Mouse (Mus musculus) lung, postnatal 0 days (tissue): ENCODE data around the gene C2. TPM values are rescaled to one million over a fixed set of nuclear protein-coding genes. Genes with fewer than 3 reads are reported as not detected.
A peak's percentile ranks its signal among the peaks of the same experiment; 100 is the strongest.

Source experiments
- ATAC-seq: fragments of 200-750 bp; cut with Nextera tagmentation; 2 replicates; pipeline ENCODE4 v1.8.0; 2017; ENCODE audit warnings: moderate library complexity
- DNase-seq: peaks from one replicate; pipeline ENCODE4 v3.0.0-alpha.2; 2016; ENCODE audit warnings: low spot score
- H3K27ac ChIP-seq: fragments of 300-500 bp; sonication (generic); 2 replicates; pipeline ENCODE4 v1.5.1; 2014; ENCODE audit warnings: antibody characterized with exemption, mild to moderate bottlenecking, low read length, mixed read lengths
- H3K27me3 ChIP-seq: fragments of 300-500 bp; sonication (generic); replicated peaks from 2 replicates; pipeline ENCODE4 v1.6.1; 2014; ENCODE audit warnings: low read length, mixed read lengths; ENCODE audit not compliant: insufficient read depth
- H3K36me3 ChIP-seq: fragments of 300-500 bp; sonication (generic); 2 replicates; pipeline ENCODE4 v1.6.1; 2014; ENCODE audit warnings: low read length, mixed read lengths; ENCODE audit not compliant: insufficient read depth
- H3K4me1 ChIP-seq: fragments of 300-500 bp; sonication (generic); 2 replicates; pipeline ENCODE4 v1.6.1; 2014; ENCODE audit warnings: antibody characterized with exemption, low read depth, low read length, mixed read lengths; ENCODE audit not compliant: insufficient read depth
- H3K4me2 ChIP-seq: fragments of 300-500 bp; sonication (generic); replicated peaks from 2 replicates; pipeline ENCODE4 v1.6.1; 2014; ENCODE audit warnings: low read depth, mild to moderate bottlenecking, low read length, moderate library complexity, mixed read lengths
- H3K4me3 ChIP-seq: fragments of 300-500 bp; sonication (generic); 2 replicates; pipeline ENCODE4 v1.5.1; 2014; ENCODE audit warnings: low read depth, low read length
- H3K9ac ChIP-seq: fragments of 300-500 bp; sonication (generic); replicated peaks from 2 replicates; pipeline ENCODE4 v1.6.1; 2014; ENCODE audit warnings: low read depth, mild to moderate bottlenecking
- H3K9me3 ChIP-seq: fragments of 300-500 bp; sonication (generic); 2 replicates; pipeline ENCODE4 v1.6.1; 2016; ENCODE audit warnings: low read length, mixed read lengths
- CTCF ChIP-seq: IDR thresholded peaks from 2 replicates; pipeline ENCODE4 v1.5.1; 2016; ENCODE audit warnings: antibody characterized with exemption, mild to moderate bottlenecking
- EP300 ChIP-seq: IDR thresholded peaks from 2 replicates; pipeline ENCODE4 v1.6.1; 2016; ENCODE audit warnings: antibody characterized with exemption, mild to moderate bottlenecking, control low read depth
- WGBS: fragments of 180-500 bp; shearing (Covaris S2); extraction: QIAGEN DNeasy Blood & Tissue Kit; methylation state at CpG from one replicate; pipeline ENCODE4 v1.1.7; 2014; 5-methylcytosine and 5-hydroxymethylcytosine counted together
- polyA plus RNA-seq: library from polyadenylated mRNA; unstranded; fragments of >200 nt; fragmentation: Nextera tagmentation; extraction: Ambion mirVana; gene quantifications from 2 replicates; pipeline ENCODE4 v1.2.1, GENCODE M21; 2015

C2 gene
- polyA plus RNA-seq, 1 experiment from 2014 or later: 11.7 TPM

- Histone ChIP-seq H3K9ac (no peak overlapping the region), H3K9me3 (no peaks in the 10 kb centered on the region), H3K27me3 (no peaks in the 10 kb centered on the region), H3K27ac (no peak overlapping the region), H3K4me1 (no peaks in the 10 kb centered on the region), H3K4me2 (no peak overlapping the region), H3K36me3 (no peaks in the 10 kb centered on the region), H3K4me3 (no peak overlapping the region)
- WGBS: 69% methylated on average over 3 of the region's 3 CpGs
- TF ChIP-seq CTCF (no peak), EP300 (no peak)
- ATAC-seq (no peak), DNase-seq (no peak)
These were observed 12.4 kb downstream of the C2 start for GRCm38 (mm10) chr17:34885615-34886014.

GRCm38 (mm10) chr17:34884704-34885103 is 13.4 kb downstream of the C2 start:
- no peaks in the 10 kb centered on the region for H3K9me3 ChIP-seq
- no peak overlapping the region for H3K4me2 ChIP-seq
- 86% methylated on average over 6 of the region's 6 CpGs for WGBS
- ATAC-seq (no peak), DNase-seq (no peak)
- TF ChIP-seq CTCF (no peak), EP300 (no peak)
- no peaks in the 10 kb centered on the region for H3K4me1 ChIP-seq
- H3K4me3 ChIP-seq: no peak overlapping the region
- H3K27me3 ChIP-seq: no peaks in the 10 kb centered on the region
- no peaks in the 10 kb centered on the region for H3K36me3 ChIP-seq
- no peak overlapping the region for H3K27ac ChIP-seq
- H3K9ac ChIP-seq: no peak overlapping the region

DNA sequence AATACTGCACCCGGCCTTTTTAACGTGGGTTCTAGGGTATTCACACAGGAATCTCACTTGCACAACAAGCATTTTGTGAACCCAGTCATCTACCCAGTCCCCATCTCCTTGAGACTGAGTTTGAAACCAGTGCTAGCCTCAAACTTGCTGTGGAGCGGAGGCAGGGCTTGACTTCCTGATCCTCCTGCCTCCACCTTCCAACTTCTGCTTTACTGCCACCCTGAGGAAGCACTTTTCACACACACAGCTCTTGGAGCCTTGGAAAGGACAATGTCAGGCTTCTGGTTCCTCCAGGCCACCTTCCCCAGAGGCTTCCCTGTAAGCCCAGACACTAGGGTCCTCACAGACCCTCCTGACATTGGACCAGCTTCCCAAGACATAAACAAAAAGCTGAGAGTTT is 14.7 kb downstream of the C2 start:
- no peaks in the 10 kb centered on the region for H3K36me3 ChIP-seq
- no peak overlapping the region for H3K4me2 ChIP-seq
- no peak overlapping the region for H3K4me3 ChIP-seq
- H3K9ac ChIP-seq: no peak overlapping the region
- no peaks in the 10 kb centered on the region for H3K4me1 ChIP-seq
- H3K9me3 ChIP-seq: no peaks in the 10 kb centered on the region
- TF ChIP-seq EP300 (no peak), CTCF (peak; percentile 29)
- no peak for DNase-seq
- no peaks in the 10 kb centered on the region for H3K27me3 ChIP-seq
- no peak overlapping the region for H3K27ac ChIP-seq
- ATAC-seq: no peak
- 72% methylated on average over 3 of the region's 3 CpGs for WGBS

- H3K9me3 ChIP-seq: no peaks in the 10 kb centered on the region
- H3K36me3 ChIP-seq: no peaks in the 10 kb centered on the region
- H3K4me1 ChIP-seq: no peaks in the 10 kb centered on the region
- WGBS: 7% methylated on average over 15 of the region's 15 CpGs
- H3K27ac ChIP-seq: no peak within 1 kb of the TSS
- no peak for DNase-seq
- no peak within 1 kb of the TSS for H3K9ac ChIP-seq
- no peak for ATAC-seq
- H3K4me3 ChIP-seq: no peak within 1 kb of the TSS
- H3K4me2 ChIP-seq: peak within 1 kb of the TSS; percentile 36
- H3K27me3 ChIP-seq: no peaks in the 10 kb centered on the region
- TF ChIP-seq EP300: no peak
These were observed 16.3 kb downstream of the C2 start, which contains the start of gene Gm20547 for GRCm38 (mm10) chr17:34881683-34882310. TSS of gene Gm20547 (minus strand) at chr17:34882042.

DNA sequence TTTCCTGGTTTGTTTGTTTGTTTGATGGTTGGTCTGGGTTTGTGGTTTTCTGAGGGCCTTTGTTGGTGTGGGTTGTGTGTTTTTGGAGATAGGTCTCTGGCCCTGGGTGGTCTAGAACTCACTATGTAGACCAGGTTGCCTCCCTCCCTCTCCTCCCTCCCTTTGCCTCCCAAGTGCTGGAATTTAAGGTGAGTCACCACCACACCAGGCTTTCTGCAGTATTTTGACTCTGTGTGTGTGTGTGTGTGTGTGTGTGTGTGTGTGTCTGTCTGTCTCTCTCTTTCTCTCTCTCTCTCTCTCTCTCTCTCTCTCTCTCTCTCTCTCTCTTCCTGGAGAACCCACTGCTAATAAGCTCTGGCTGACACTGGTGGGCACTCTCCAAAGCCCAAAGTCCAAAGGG is 16.9 kb downstream of the C2 start:
- Histone ChIP-seq H3K4me1 (no peaks in the 10 kb centered on the region), H3K27me3 (no peaks in the 10 kb centered on the region), H3K27ac (no peak overlapping the region), H3K9me3 (no peaks in the 10 kb centered on the region), H3K4me3 (no peak overlapping the region), H3K4me2 (peak overlapping the region; percentile 36), H3K36me3 (no peaks in the 10 kb centered on the region), H3K9ac (no peak overlapping the region)
- ATAC-seq (no peak), DNase-seq (no peak)
- TF ChIP-seq EP300 (no peak), CTCF (no peak)

DNA sequence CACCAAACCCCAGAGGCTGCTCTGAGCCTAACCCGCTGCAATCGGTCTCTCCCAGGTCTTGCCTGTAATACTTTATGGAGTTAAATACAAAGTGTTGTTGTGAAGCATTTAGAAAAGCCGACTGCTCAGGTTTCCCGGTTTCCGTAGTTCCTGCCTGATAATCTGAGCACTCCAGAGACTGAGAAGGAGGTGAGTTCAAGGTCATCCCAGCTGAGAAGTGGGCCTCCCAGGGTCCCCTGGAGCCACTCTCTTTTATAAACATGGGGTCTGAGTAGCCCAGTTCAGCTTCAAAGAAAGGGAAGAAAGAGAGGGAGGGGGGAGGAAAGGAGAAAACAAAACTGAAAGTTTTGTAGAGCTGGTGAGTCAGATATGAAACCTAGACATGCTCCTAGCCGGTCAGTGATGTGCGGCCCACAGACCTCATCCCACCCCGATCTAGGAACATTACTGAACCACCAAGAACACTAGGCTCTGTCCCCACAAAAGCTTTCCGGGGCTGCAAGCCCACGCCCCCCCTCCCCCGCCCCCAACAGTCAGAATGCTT is 18.7 kb downstream of the C2 start, which contains the start of gene Zbtb12:
TSS of gene Zbtb12 (plus strand) at position 148 of the 544 bp plus-strand sequence.
- H3K4me1 ChIP-seq: no peaks in the 10 kb centered on the region
- H3K9ac ChIP-seq: no peak within 1 kb of the TSS
- 51% methylated on average over 11 of the region's 11 CpGs for WGBS
- no peak for DNase-seq
- H3K9me3 ChIP-seq: no peaks in the 10 kb centered on the region
- H3K36me3 ChIP-seq: no peaks in the 10 kb centered on the region
- ATAC-seq: no peak
- TF ChIP-seq CTCF (no peak), EP300 (no peak)
- H3K4me3 ChIP-seq: no peak within 1 kb of the TSS
- H3K27me3 ChIP-seq: no peaks in the 10 kb centered on the region
- H3K27ac ChIP-seq: no peak within 1 kb of the TSS
- H3K4me2 ChIP-seq: no peak within 1 kb of the TSS
